Mouse (Mus musculus): Measurements from ENCODE around the gene Ambra1. TPM values are rescaled to one million over a fixed set of nuclear protein-coding genes. Genes with fewer than 3 reads are reported as not detected.

Ambra1 gene
- total and polyA plus RNA-seq, 3 experiments = 15.8 to 27.1 (median 21.9) TPM

- dilution Hi-C loops (cut with MboI; ENCODE audit: extremely low pct_ligation_motif_present, extremely low pct_unique_long_range_greater_than_20kb, low sequenced_read_pairs) (no loop called here), in situ Hi-C loops (cut with MboI; ENCODE audit: low pct_ligation_motif_present, low pct_unique_long_range_greater_than_20kb, low sequenced_read_pairs) (no loop called here)
- no peak overlapping the region for H3K27ac ChIP-seq (ENCODE audit: insufficient read depth, low read depth)
- H3K4me2 ChIP-seq (ENCODE audit: insufficient read depth, low read depth, poor library complexity, severe bottlenecking) = no peak overlapping the region
- peaks cover 0 to 24% of the 10 kb centered on the region in 2 experiments for H3K36me3 ChIP-seq (replicated peaks in 1 of 2; ENCODE audit: control insufficient read depth in 1 of 2, insufficient read depth in 1 of 2, low read length in 1 of 2)
- TF ChIP-seq JUN (IDR thresholded peaks at IDR 0.05; ENCODE audit: insufficient read depth, low read depth, low read length) = no peak
- TF ChIP-seq ZKSCAN1 (IDR thresholded peaks at IDR 0.05; ENCODE audit: borderline replicate concordance, low read depth, low read length) = no peak
- TF ChIP-seq IRF4 (IDR thresholded peaks at IDR 0.05; ENCODE audit: low read depth, low read length) = no peak
- no peak for TF ChIP-seq NELFE (IDR thresholded peaks at IDR 0.05; ENCODE audit: low read depth, low read length)
- TF ChIP-seq RCOR1 (conservative IDR thresholded peaks at IDR 0.05; ENCODE audit: low read depth, low read length) = no peak
- no peak for TF ChIP-seq TBP (conservative IDR thresholded peaks at IDR 0.05; ENCODE audit: low read depth, low read length)
- TF ChIP-seq ZMIZ1 (IDR thresholded peaks at IDR 0.05; ENCODE audit: low read depth, low read length) = no peak
- TF ChIP-seq BHLHE40 (IDR thresholded peaks at IDR 0.05; ENCODE audit: low read depth, low read length) = no peak
- no peak for TF ChIP-seq E2F4 (IDR thresholded peaks at IDR 0.05; ENCODE audit: insufficient replicate concordance, low read depth, low read length)
- TF ChIP-seq MAX (IDR thresholded peaks at IDR 0.05; ENCODE audit: low read length) = no peak
- no peak for TF ChIP-seq USF1 (IDR thresholded peaks at IDR 0.05; ENCODE audit: low read depth, low read length)
- no peaks in the 10 kb centered on the region for H3K27me3 ChIP-seq (replicated peaks)
- H3K4me3 ChIP-seq (replicated peaks in 1 of 3; ENCODE audit: low read depth in 2 of 3, low read length in 2 of 3, poor library complexity in 1 of 3) = no peak overlapping the region
- DNase-seq (ENCODE audit: extremely low read depth) = no peak
- peaks cover 0 to 24% of the 10 kb centered on the region in 2 experiments; a peak in 1 of 4 replicates for H3K4me1 ChIP-seq (ENCODE audit: control insufficient read depth in 1 of 2, insufficient read depth in 2 of 2)
- H3K9ac ChIP-seq (ENCODE audit: insufficient read depth, low read depth) = no peak overlapping the region
- no peaks in the 10 kb centered on the region for H3K9me3 ChIP-seq (replicated peaks; ENCODE audit: low read length)
- peaks cover 29% of the 10 kb centered on the region for H3K79me2 ChIP-seq (replicated peaks; ENCODE audit: control insufficient read depth, extremely low read depth, insufficient read depth, poor library complexity, severe bottlenecking)
Measured at GRCm38 (mm10) chr2:91739586-91739985, 9.7 kb downstream of the Ambra1 start.

- in situ Hi-C loops (cut with MboI; ENCODE audit: low pct_ligation_motif_present, low pct_unique_long_range_greater_than_20kb, low sequenced_read_pairs) = no loop called here
Measured at GRCm38 (mm10) chr2:91744686-91745085, 14.8 kb downstream of the Ambra1 start.

More at GRCm38 (mm10) chr2:91744686-91745085, 14.8 kb downstream of the Ambra1 start:
- H3K79me2 ChIP-seq (replicated peaks; ENCODE audit: control insufficient read depth, extremely low read depth, insufficient read depth, poor library complexity, severe bottlenecking) = peaks cover 17% of the 10 kb centered on the region
- dilution Hi-C loops (cut with MboI; ENCODE audit: extremely low pct_ligation_motif_present, extremely low pct_unique_long_range_greater_than_20kb, low sequenced_read_pairs) = no loop called here
- H3K9me3 ChIP-seq (replicated peaks; ENCODE audit: low read length) = no peaks in the 10 kb centered on the region
- no peak overlapping the region for H3K27ac ChIP-seq (ENCODE audit: insufficient read depth, low read depth)
- H3K36me3 ChIP-seq (replicated peaks in 1 of 2; ENCODE audit: control insufficient read depth in 1 of 2, insufficient read depth in 1 of 2, low read length in 1 of 2) = peaks cover 0 to 19% of the 10 kb centered on the region in 2 experiments
- H3K4me1 ChIP-seq (ENCODE audit: control insufficient read depth in 1 of 2, insufficient read depth in 2 of 2) = peaks cover 0 to 7% of the 10 kb centered on the region in 2 experiments; a peak in 1 of 4 replicates
- DNase-seq (ENCODE audit: extremely low read depth) = no peak
- no peak overlapping the region for H3K4me3 ChIP-seq (replicated peaks in 1 of 3; ENCODE audit: low read depth in 2 of 3, low read length in 2 of 3, poor library complexity in 1 of 3)
- no peaks in the 10 kb centered on the region for H3K27me3 ChIP-seq (replicated peaks)
- no peak overlapping the region for H3K9ac ChIP-seq (ENCODE audit: insufficient read depth, low read depth)
- no peak overlapping the region for H3K4me2 ChIP-seq (ENCODE audit: insufficient read depth, low read depth, poor library complexity, severe bottlenecking)
- TF ChIP-seq JUND (conservative IDR thresholded peaks at IDR 0.05; ENCODE audit: low read depth, low read length) (no peak), CHD2 (IDR thresholded peaks at IDR 0.05; ENCODE audit: low read length) (no peak), MYC (IDR thresholded peaks at IDR 0.05; ENCODE audit: low read depth, low read length) (no peak), ZKSCAN1 (IDR thresholded peaks at IDR 0.05; ENCODE audit: borderline replicate concordance, low read depth, low read length) (no peak), HCFC1 (IDR thresholded peaks at IDR 0.05; ENCODE audit: low read depth, low read length) (no peak), ETS1 (conservative IDR thresholded peaks at IDR 0.05; ENCODE audit: low read depth, low read length) (no peak), MEF2A (IDR thresholded peaks at IDR 0.05; ENCODE audit: borderline replicate concordance, low read depth, low read length) (no peak), EP300 (IDR thresholded peaks at IDR 0.05; ENCODE audit: low read length) (no peak), RAD21 (IDR thresholded peaks at IDR 0.05; ENCODE audit: low read depth, low read length) (no peak), CHD1 (IDR thresholded peaks at IDR 0.05; ENCODE audit: low read depth, low read length) (no peak), SMC3 (IDR thresholded peaks at IDR 0.05; ENCODE audit: low read depth, low read length) (no peak)
